Mouse (Mus musculus): ENCODE measurements at regions not wholly inside any gene's neighbourhood (a gene's known extent, or its start where the extent isn't known, plus 50 kb on each side); places are given as distances from the start of the nearest gene placed in this dataset.

GRCm38 (mm10) chr14:72864130-72864529, 154.3 kb upstream of the Fndc3a start:
- no peak overlapping the region for H3K4me2 ChIP-seq (ENCODE audit: low read depth, low read length)
- no peak overlapping the region for H3K4me3 ChIP-seq (ENCODE audit: low read depth, low read length)
- H3K36me3 ChIP-seq (replicated peaks; ENCODE audit: insufficient read depth, low read length) = no peaks in the 10 kb centered on the region
- H3K9me3 ChIP-seq (ENCODE audit: low read length) = no peaks in the 10 kb centered on the region
- H3K4me1 ChIP-seq (ENCODE audit: insufficient read depth) = no peaks in the 10 kb centered on the region
- TF ChIP-seq EP300 (IDR thresholded peaks at IDR 0.05; ENCODE audit: low read depth) = no peak
- TF ChIP-seq CTCF (IDR thresholded peaks at IDR 0.05; ENCODE audit: low read depth) = no peak
- no peak overlapping the region for H3K9ac ChIP-seq (replicated peaks)
- WGBS (ENCODE audit: insufficient replicate concordance) = 71% methylated on average over 5 of the region's 5 CpGs
- no peak overlapping the region for H3K27ac ChIP-seq (ENCODE audit: low read depth)
- H3K27me3 ChIP-seq (ENCODE audit: insufficient read depth, low read length) = no peaks in the 10 kb centered on the region
- no peak for ATAC-seq
- DNase-seq = no peak

GRCm38 (mm10) chr14:72862806-72863526, 153.2 kb upstream of the Fndc3a start:
- Histone ChIP-seq H3K4me3 (ENCODE audit: low read depth, low read length) (no peak overlapping the region), H3K9ac (replicated peaks) (no peak overlapping the region), H3K27ac (ENCODE audit: low read depth) (no peak overlapping the region), H3K36me3 (replicated peaks; ENCODE audit: insufficient read depth, low read length) (no peaks in the 10 kb centered on the region), H3K9me3 (ENCODE audit: low read length) (no peaks in the 10 kb centered on the region), H3K27me3 (ENCODE audit: insufficient read depth, low read length) (no peaks in the 10 kb centered on the region), H3K4me2 (ENCODE audit: low read depth, low read length) (no peak overlapping the region), H3K4me1 (ENCODE audit: insufficient read depth) (no peaks in the 10 kb centered on the region)
- TF ChIP-seq EP300 (IDR thresholded peaks at IDR 0.05; ENCODE audit: low read depth) = no peak
- no peak for ATAC-seq
- DNase-seq = no peak
- whole genome bisulfite sequencing (ENCODE audit: insufficient replicate concordance) = 51% methylated on average over 7 of the region's 7 CpGs

GRCm38 (mm10) chr14:72854226-72854625, 144.4 kb upstream of the Fndc3a start:
- Histone ChIP-seq H3K4me2 (ENCODE audit: low read depth, low read length) (no peak overlapping the region), H3K4me1 (ENCODE audit: insufficient read depth) (no peaks in the 10 kb centered on the region), H3K4me3 (ENCODE audit: low read depth, low read length) (no peak overlapping the region), H3K9me3 (ENCODE audit: low read length) (no peaks in the 10 kb centered on the region), H3K36me3 (replicated peaks; ENCODE audit: insufficient read depth, low read length) (no peaks in the 10 kb centered on the region), H3K9ac (replicated peaks) (no peak overlapping the region), H3K27ac (ENCODE audit: low read depth) (no peak overlapping the region), H3K27me3 (ENCODE audit: insufficient read depth, low read length) (no peaks in the 10 kb centered on the region)
- no peak for TF ChIP-seq EP300 (IDR thresholded peaks at IDR 0.05; ENCODE audit: low read depth)
- TF ChIP-seq CTCF (IDR thresholded peaks at IDR 0.05; ENCODE audit: low read depth) = no peak
- ATAC-seq (no peak), DNase-seq (no peak)
- WGBS (ENCODE audit: insufficient replicate concordance) = 85% methylated on average over 1 of the region's 1 CpGs

GRCm38 (mm10) chr14:72853104-72853503, 143.3 kb upstream of the Fndc3a start:
- no peaks in the 10 kb centered on the region for H3K36me3 ChIP-seq (replicated peaks; ENCODE audit: insufficient read depth, low read length)
- no peak for DNase-seq
- ATAC-seq = no peak
- H3K4me1 ChIP-seq (ENCODE audit: insufficient read depth) = no peaks in the 10 kb centered on the region
- no peak overlapping the region for H3K27ac ChIP-seq (ENCODE audit: low read depth)
- no peaks in the 10 kb centered on the region for H3K9me3 ChIP-seq (ENCODE audit: low read length)
- no peak overlapping the region for H3K9ac ChIP-seq (replicated peaks)
- 74% methylated on average over 3 of the region's 3 CpGs for WGBS (ENCODE audit: insufficient replicate concordance)
- no peak overlapping the region for H3K4me3 ChIP-seq (ENCODE audit: low read depth, low read length)
- no peak overlapping the region for H3K4me2 ChIP-seq (ENCODE audit: low read depth, low read length)
- TF ChIP-seq CTCF (IDR thresholded peaks at IDR 0.05; ENCODE audit: low read depth) (no peak), EP300 (IDR thresholded peaks at IDR 0.05; ENCODE audit: low read depth) (no peak)
- no peaks in the 10 kb centered on the region for H3K27me3 ChIP-seq (ENCODE audit: insufficient read depth, low read length)

GRCm38 (mm10) chr14:72850884-72851283, 141.1 kb upstream of the Fndc3a start:
- no peak for DNase-seq
- Histone ChIP-seq H3K27ac (ENCODE audit: low read depth) (no peak overlapping the region), H3K4me1 (ENCODE audit: insufficient read depth) (no peaks in the 10 kb centered on the region), H3K4me3 (ENCODE audit: low read depth, low read length) (no peak overlapping the region), H3K36me3 (replicated peaks; ENCODE audit: insufficient read depth, low read length) (no peaks in the 10 kb centered on the region), H3K27me3 (ENCODE audit: insufficient read depth, low read length) (no peaks in the 10 kb centered on the region), H3K4me2 (ENCODE audit: low read depth, low read length) (no peak overlapping the region), H3K9me3 (ENCODE audit: low read length) (no peaks in the 10 kb centered on the region), H3K9ac (replicated peaks) (no peak overlapping the region)
- TF ChIP-seq CTCF (IDR thresholded peaks at IDR 0.05; ENCODE audit: low read depth) (no peak), EP300 (IDR thresholded peaks at IDR 0.05; ENCODE audit: low read depth) (no peak)
- WGBS (ENCODE audit: insufficient replicate concordance) = 64% methylated on average over 3 of the region's 3 CpGs
- no peak for ATAC-seq

GRCm38 (mm10) chr14:72848271-72848955, 138.6 kb upstream of the Fndc3a start:
- Histone ChIP-seq H3K4me2 (ENCODE audit: low read depth, low read length) (no peak overlapping the region), H3K9ac (replicated peaks) (no peak overlapping the region), H3K4me1 (ENCODE audit: insufficient read depth) (no peaks in the 10 kb centered on the region), H3K4me3 (ENCODE audit: low read depth, low read length) (no peak overlapping the region), H3K9me3 (ENCODE audit: low read length) (no peaks in the 10 kb centered on the region), H3K27me3 (ENCODE audit: insufficient read depth, low read length) (no peaks in the 10 kb centered on the region), H3K36me3 (replicated peaks; ENCODE audit: insufficient read depth, low read length) (no peaks in the 10 kb centered on the region), H3K27ac (ENCODE audit: low read depth) (no peak overlapping the region)
- TF ChIP-seq EP300 (IDR thresholded peaks at IDR 0.05; ENCODE audit: low read depth) (no peak), CTCF (IDR thresholded peaks at IDR 0.05; ENCODE audit: low read depth) (no peak)
- ATAC-seq (no peak), DNase-seq (no peak)
- WGBS (ENCODE audit: insufficient replicate concordance) = 77% methylated on average over 4 of the region's 4 CpGs

Data from liver, postnatal 0 days (tissue).